Mouse (Mus musculus): ENCODE data around the gene Gm43517.

Gene Gm43517

GRCm38 (mm10) chr12:49385631-49385990 is 637 bp downstream of the Gm43517 start:
- DNase-seq (ENCODE audit: low spot score in 2 of 2), result no peak

- no peak for DNase-seq (ENCODE audit: low spot score in 2 of 2)
Measured at GRCm38 (mm10) chr12:49386081-49386805, 1.3 kb downstream of the Gm43517 start.

GRCm38 (mm10) chr12:49387856-49388598 is 3.1 kb downstream of the Gm43517 start:
- peak in 1 of 2 experiments; percentile 44 for DNase-seq (ENCODE audit: low spot score in 2 of 2)

GRCm38 (mm10) chr12:49389666-49390065 is 4.7 kb downstream of the Gm43517 start:
- DNase-seq (ENCODE audit: low spot score in 2 of 2), result peak in 1 of 2 experiments; percentile 42

GRCm38 (mm10) chr12:49390257-49390656 is 5.3 kb downstream of the Gm43517 start:
- peak; percentile 44 to 54 for DNase-seq (ENCODE audit: low spot score in 2 of 2)

- peak; percentile 40 to 44 for DNase-seq (ENCODE audit: low spot score in 2 of 2)
Measured at GRCm38 (mm10) chr12:49390926-49391304, 5.9 kb downstream of the Gm43517 start.

GRCm38 (mm10) chr12:49391305-49392040 is 6.5 kb downstream of the Gm43517 start:
- DNase-seq (ENCODE audit: low spot score in 2 of 2), result peak; percentile 78 to 81

GRCm38 (mm10) chr12:49392041-49392390 is 7.0 kb downstream of the Gm43517 start:
- DNase-seq (ENCODE audit: low spot score in 2 of 2), result no peak

GRCm38 (mm10) chr12:49392876-49393275 is 7.9 kb downstream of the Gm43517 start:
- no peak for DNase-seq (ENCODE audit: low spot score in 2 of 2)

- DNase-seq (ENCODE audit: low spot score in 2 of 2), result no peak
Measured at GRCm38 (mm10) chr12:49393639-49394038, 8.7 kb downstream of the Gm43517 start.

- DNase-seq (ENCODE audit: low spot score in 2 of 2), result no peak
Measured at GRCm38 (mm10) chr12:49394181-49394580, 9.2 kb downstream of the Gm43517 start.

- peak in 1 of 2 experiments; percentile 64 for DNase-seq (ENCODE audit: low spot score in 2 of 2)
Measured at GRCm38 (mm10) chr12:49394836-49395235, 9.9 kb downstream of the Gm43517 start.

- no peak for DNase-seq (ENCODE audit: low spot score in 2 of 2)
Measured at GRCm38 (mm10) chr12:49395969-49396368, 11.0 kb downstream of the Gm43517 start.

- DNase-seq (ENCODE audit: low spot score in 2 of 2), result no peak
Measured at GRCm38 (mm10) chr12:49396776-49397175, 11.8 kb downstream of the Gm43517 start.

GRCm38 (mm10) chr12:49397443-49398162 is 12.6 kb downstream of the Gm43517 start:
- no peak for DNase-seq (ENCODE audit: low spot score in 2 of 2)

- no peak for DNase-seq (ENCODE audit: low spot score in 2 of 2)
Measured at GRCm38 (mm10) chr12:49398163-49398540, 13.2 kb downstream of the Gm43517 start.

GRCm38 (mm10) chr12:49398636-49399035 is 13.7 kb downstream of the Gm43517 start:
- peak in 1 of 2 experiments; percentile 24 for DNase-seq (ENCODE audit: low spot score in 2 of 2)

- no peak for DNase-seq (ENCODE audit: low spot score in 2 of 2)
Measured at GRCm38 (mm10) chr12:49399611-49400010, 14.6 kb downstream of the Gm43517 start.

GRCm38 (mm10) chr12:49400036-49400852 is 15.3 kb downstream of the Gm43517 start:
- DNase-seq (ENCODE audit: low spot score in 2 of 2), result peak; percentile 35 to 43

GRCm38 (mm10) chr12:49400853-49401118 is 15.8 kb downstream of the Gm43517 start:
- no peak for DNase-seq (ENCODE audit: low spot score in 2 of 2)

- peak; percentile 85 to 88 for DNase-seq (ENCODE audit: low spot score in 2 of 2)
Measured at GRCm38 (mm10) chr12:49401119-49401795, 16.3 kb downstream of the Gm43517 start.
